Mouse (Mus musculus) heart, embryonic 10.5 days (tissue): Measurements from ENCODE around the gene Lztr1. TPM values are rescaled to one million over a fixed set of nuclear protein-coding genes. Genes with fewer than 3 reads are reported as not detected.

Source experiments
- DNase-seq: peaks from one replicate; pipeline ENCODE4 v3.0.0-alpha.2; 2017; ENCODE audit warnings: low spot score
- H3K27ac ChIP-seq: fragments of 300-500 bp; sonication (generic); 2 replicates; pipeline ENCODE4 v1.5.1; 2016; ENCODE audit warnings: mild to moderate bottlenecking
- H3K27me3 ChIP-seq: fragments of 300-500 bp; sonication (generic); 2 replicates; pipeline ENCODE4 v1.6.1; 2016; ENCODE audit warnings: mild to moderate bottlenecking; ENCODE audit not compliant: poor library complexity, insufficient read depth, severe bottlenecking
- H3K36me3 ChIP-seq: fragments of 300-500 bp; sonication (generic); 2 replicates; pipeline ENCODE4 v1.6.1; 2016; ENCODE audit warnings: mild to moderate bottlenecking, moderate library complexity
- H3K4me1 ChIP-seq: fragments of 300-500 bp; sonication (generic); 2 replicates; pipeline ENCODE4 v1.6.1; 2016; ENCODE audit warnings: mild to moderate bottlenecking
- H3K4me3 ChIP-seq: fragments of 300-500 bp; sonication (generic); 2 replicates; pipeline ENCODE4 v1.5.1; 2016; ENCODE audit warnings: mild to moderate bottlenecking, moderate library complexity
- H3K9me3 ChIP-seq: fragments of 300-500 bp; sonication (generic); 2 replicates; pipeline ENCODE4 v1.6.1; 2016; ENCODE audit warnings: mild to moderate bottlenecking, moderate library complexity
- WGBS: fragments of 180-500 bp; shearing (Covaris S2); methylation state at CpG from one replicate; pipeline ENCODE4 v1.1.7; 2016; 5-methylcytosine and 5-hydroxymethylcytosine counted together
- polyA plus RNA-seq: library from polyadenylated mRNA; unstranded; fragments of >200 nt; fragmentation: Nextera tagmentation; extraction: Ambion mirVana; gene quantifications from 2 replicates; pipeline ENCODE4 v1.2.1, GENCODE M21; 2016

Lztr1 gene
- polyA plus RNA-seq, 1 experiment from 2014 or later: 69.8 TPM

- Histone ChIP-seq H3K9me3 (no peaks in the 10 kb centered on the region), H3K27me3 (peaks cover 34% of the 10 kb centered on the region; the same call in 1 of the 2 replicates), H3K4me3 (no peak overlapping the region), H3K4me1 (peaks cover 28% of the 10 kb centered on the region), H3K36me3 (no peaks in the 10 kb centered on the region), H3K27ac (no peak overlapping the region)
- no peak for DNase-seq
- 62% methylated on average over 2 of the region's 2 CpGs for WGBS
Measured at GRCm38 (mm10) chr16:17564221-17564620, 55.7 kb downstream of the Lztr1 start.

- Histone ChIP-seq H3K4me1 (peaks cover 24% of the 10 kb centered on the region), H3K27me3 (peaks cover 39% of the 10 kb centered on the region; the same call in 1 of the 2 replicates)
- WGBS: 66% methylated on average over 3 of the region's 3 CpGs
Measured at GRCm38 (mm10) chr16:17564771-17565170, 56.3 kb downstream of the Lztr1 start.

GRCm38 (mm10) chr16:17566186-17566585, 57.7 kb downstream of the Lztr1 start:
- Histone ChIP-seq H3K27ac (no peak overlapping the region), H3K9me3 (no peaks in the 10 kb centered on the region), H3K36me3 (no peaks in the 10 kb centered on the region), H3K27me3 (peaks cover 48% of the 10 kb centered on the region; the same call in 1 of the 2 replicates), H3K4me1 (peaks cover 14% of the 10 kb centered on the region), H3K4me3 (no peak overlapping the region)
- WGBS: 27% methylated on average over 4 of the region's 4 CpGs
- DNase-seq: no peak

More at GRCm38 (mm10) chr16:17564771-17565170, 56.3 kb downstream of the Lztr1 start:
- H3K9me3 ChIP-seq: no peaks in the 10 kb centered on the region
- H3K27ac ChIP-seq: no peak overlapping the region
- no peak for DNase-seq
- H3K36me3 ChIP-seq: no peaks in the 10 kb centered on the region
- H3K4me3 ChIP-seq: no peak overlapping the region

Other genes starting within 250 kb of the Lztr1 start
- 7.3 and 7.7 TPM in 2 replicates for gene Tmem191c, start 232.6 kb upstream of the Lztr1 start, polyA plus RNA-seq
- gene Serpind1, start 177.3 kb upstream of the Lztr1 start, polyA plus RNA-seq: 1.3 and 20.4 TPM in 2 replicates
- gene Snap29, start 102.7 kb upstream of the Lztr1 start, polyA plus RNA-seq: 12.3 and 13.6 TPM in 2 replicates
- 33.6 and 40.8 TPM in 2 replicates for gene Pi4ka, start 102.4 kb upstream of the Lztr1 start, polyA plus RNA-seq
- gene Crkl, start 56.7 kb upstream of the Lztr1 start, polyA plus RNA-seq: 52.6 and 68.9 TPM in 2 replicates
- gene Aifm3, start 19.1 kb upstream of the Lztr1 start, polyA plus RNA-seq: 0.71 and 0.97 TPM in 2 replicates
- 40.8 and 48.4 TPM in 2 replicates for gene Thap7, start 22.4 kb downstream of the Lztr1 start, polyA plus RNA-seq
- 0.12 and 0.26 TPM in 2 replicates for gene Lrrc74b, start 52.6 kb downstream of the Lztr1 start, polyA plus RNA-seq
- 0.39 and 0.73 TPM in 2 replicates for gene P2rx6, start 53.2 kb downstream of the Lztr1 start, polyA plus RNA-seq
- 3.3 and 8.5 TPM in 2 replicates for gene Slc7a4, start 74.5 kb downstream of the Lztr1 start, polyA plus RNA-seq
- 39.1 and 44.2 TPM in 2 replicates for gene Smpd4, start 110.7 kb downstream of the Lztr1 start, polyA plus RNA-seq
- gene Ccdc74a, start 137.8 kb downstream of the Lztr1 start, polyA plus RNA-seq: 4.4 and 5.8 TPM in 2 replicates
- 45.4 and 48.0 TPM in 2 replicates for gene Med15, start 224.2 kb downstream of the Lztr1 start, polyA plus RNA-seq